Mouse (Mus musculus) bone marrow macrophage, adult 2 months (primary cell): ENCODE data around the gene Wfdc12. TPM values are rescaled to one million over a fixed set of nuclear protein-coding genes. Genes with fewer than 3 reads are reported as not detected.
A peak's percentile ranks its signal among the peaks of the same experiment; 100 is the strongest.

Source experiments
- H3K27ac ChIP-seq: 2 replicates; pipeline ENCODE4 v1.5.1; 2012; ENCODE audit warnings: low read depth, low read length; ENCODE audit not compliant: insufficient read depth
- H3K4me1 ChIP-seq: 2 replicates; pipeline ENCODE4 v1.6.1; 2012; ENCODE audit warnings: low read length; ENCODE audit not compliant: control insufficient read depth, insufficient read depth
- H3K4me3 ChIP-seq: 2 replicates; pipeline ENCODE4 v1.5.1; 2012; ENCODE audit warnings: mild to moderate bottlenecking, low read length, moderate library complexity; ENCODE audit not compliant: insufficient read depth
- CTCF ChIP-seq: IDR thresholded peaks from 2 replicates; pipeline ENCODE4 v1.5.1; 2012; ENCODE audit warnings: low read depth, mild to moderate bottlenecking, low read length, moderate library complexity
- POLR2A ChIP-seq: IDR thresholded peaks from 2 replicates; pipeline ENCODE4 v1.6.1; 2012; ENCODE audit warnings: mild to moderate bottlenecking, low read depth, low read length, borderline replicate concordance
- polyA plus RNA-seq: library from polyadenylated mRNA; stranded (reverse); fragments of >200 nt; gene quantifications from 2 replicates; pipeline ENCODE4 v1.2.4, GENCODE M21; 2012; ENCODE audit not compliant: missing spikeins, insufficient read depth, insufficient read length

The Wfdc12 gene
- polyA plus RNA-seq, 1 experiment = not detected

DNA sequence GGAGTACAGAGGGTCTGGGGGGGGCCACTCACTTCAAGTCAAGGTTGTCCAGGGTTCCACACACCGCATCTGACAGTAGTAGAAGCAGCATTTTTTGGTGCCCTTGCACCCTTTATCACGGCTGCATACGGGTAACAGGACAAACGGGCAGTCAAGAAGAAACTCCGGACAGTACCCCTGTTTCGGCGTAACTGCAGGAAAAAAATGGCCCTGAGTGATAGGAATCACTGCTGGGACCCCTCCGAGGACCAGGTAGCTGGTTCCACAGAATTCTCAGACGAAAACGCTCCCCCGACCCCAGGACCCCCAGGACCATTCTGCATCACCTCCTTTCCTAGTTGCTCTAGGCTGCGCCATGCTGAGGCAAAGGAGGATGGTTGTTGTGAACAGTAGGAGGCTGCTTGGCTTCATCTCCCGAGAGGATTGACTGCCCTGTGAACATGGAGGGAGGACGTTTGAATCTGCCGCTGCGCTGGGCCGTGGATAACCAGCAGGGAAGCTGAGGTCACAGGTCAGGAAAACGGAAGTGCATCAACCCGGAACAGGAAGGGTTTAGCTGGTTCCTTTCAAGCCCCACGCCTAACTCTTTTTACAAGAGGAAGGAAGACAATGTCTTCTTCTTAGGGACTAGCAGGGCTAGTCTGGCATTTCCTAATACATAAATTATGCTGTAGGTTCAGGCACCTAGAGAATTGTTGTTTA is 9.4 kb upstream of the Wfdc12 start, which contains the start of gene Wfdc15a:
Wfdc15a (minus strand) TSS at position 505 of the 702 bp plus-strand sequence.
- no peak for TF ChIP-seq POLR2A
- no peak for TF ChIP-seq CTCF
- Histone ChIP-seq H3K27ac (no peak within 1 kb of the TSS), H3K4me1 (no peaks in the 10 kb centered on the region), H3K4me3 (no peak within 1 kb of the TSS)

DNA sequence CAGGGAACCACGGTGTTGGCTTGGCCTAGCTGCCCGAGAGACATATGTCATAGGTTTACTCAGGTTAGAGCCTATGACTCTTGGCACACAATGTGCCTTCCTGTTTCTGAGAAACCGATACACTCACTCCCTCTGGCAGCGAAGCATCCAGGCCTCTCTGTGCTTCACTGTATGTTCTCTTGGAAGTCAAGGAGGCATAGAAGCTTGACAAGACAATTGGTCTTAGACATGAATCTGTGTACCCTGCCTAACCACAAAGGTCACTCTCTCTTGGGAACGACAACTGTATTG is 6.2 kb upstream of the Wfdc12 start:
- Histone ChIP-seq H3K4me3 (no peak overlapping the region), H3K27ac (no peak overlapping the region), H3K4me1 (no peaks in the 10 kb centered on the region)
- TF ChIP-seq CTCF (no peak), POLR2A (no peak)

DNA sequence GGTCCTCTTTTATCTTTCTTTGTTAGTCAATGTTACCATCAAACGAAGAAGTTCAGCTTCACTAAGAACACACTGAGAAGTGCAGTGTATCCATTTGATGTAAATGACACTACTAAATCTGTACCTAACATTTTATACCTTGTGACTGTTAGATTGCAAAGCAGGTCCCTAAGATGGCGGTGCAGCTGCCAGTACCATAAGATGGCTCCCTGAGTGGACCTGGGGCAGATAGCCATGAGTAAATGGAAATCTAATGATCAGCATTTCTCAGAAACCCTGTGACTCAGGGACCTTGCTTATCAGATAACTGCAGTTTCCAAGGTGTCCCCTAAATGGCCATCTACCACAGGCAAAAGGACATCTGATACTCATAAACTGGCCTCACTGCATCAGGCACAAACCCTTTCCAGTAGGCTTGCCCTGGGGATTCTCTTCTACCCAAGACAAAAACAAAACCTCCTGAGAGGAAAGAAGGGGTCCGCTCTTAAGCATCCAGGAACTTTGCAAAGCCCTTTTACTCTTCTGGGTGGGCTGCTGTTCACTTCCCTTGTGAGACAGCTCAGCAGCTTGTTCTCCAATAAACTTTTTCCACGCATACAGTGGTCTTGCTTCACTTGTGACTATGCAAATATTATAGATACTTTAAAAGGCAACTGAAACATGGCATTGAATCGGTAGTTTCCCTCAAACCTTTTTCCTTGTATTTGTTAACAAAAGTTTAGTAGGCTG is 5.7 kb upstream of the Wfdc12 start:
- Histone ChIP-seq H3K4me3 (no peak overlapping the region), H3K4me1 (no peaks in the 10 kb centered on the region), H3K27ac (no peak overlapping the region)
- TF ChIP-seq CTCF = no peak
- TF ChIP-seq POLR2A = no peak

DNA sequence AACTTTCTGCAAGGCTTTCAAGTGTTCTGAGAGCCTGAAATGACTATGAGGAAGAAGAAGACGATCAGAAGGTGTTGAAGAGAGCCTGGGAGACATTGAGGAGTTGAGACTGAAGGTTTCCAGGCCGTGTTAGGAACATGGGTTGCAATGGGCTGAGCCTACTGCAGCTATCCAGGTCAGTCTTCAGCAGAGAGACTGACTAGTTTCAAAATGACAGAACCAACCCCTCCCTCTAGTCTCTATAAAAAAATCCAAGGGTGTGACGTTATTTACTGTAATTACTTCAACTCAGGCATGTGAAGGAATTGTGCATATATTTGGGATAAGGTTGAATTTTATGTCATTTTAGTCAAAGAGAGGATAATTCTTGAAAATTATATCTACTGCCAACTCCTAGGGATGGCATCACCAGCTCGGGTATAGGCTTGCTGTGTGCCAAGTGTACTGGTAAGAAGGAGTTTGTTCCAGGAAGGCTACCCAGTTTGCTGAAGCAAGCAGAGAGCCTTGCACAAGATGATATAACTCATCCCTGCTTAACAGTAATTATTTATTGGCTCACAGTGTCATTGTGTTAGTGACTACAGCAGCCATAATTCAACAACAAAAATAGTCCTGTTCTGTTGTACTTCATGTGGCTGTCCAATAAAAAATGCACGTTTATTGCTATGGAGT is 4.7 kb upstream of the Wfdc12 start:
- TF ChIP-seq CTCF (no peak), POLR2A (no peak)
- no peak overlapping the region for H3K4me3 ChIP-seq
- no peak overlapping the region for H3K27ac ChIP-seq
- no peaks in the 10 kb centered on the region for H3K4me1 ChIP-seq

DNA sequence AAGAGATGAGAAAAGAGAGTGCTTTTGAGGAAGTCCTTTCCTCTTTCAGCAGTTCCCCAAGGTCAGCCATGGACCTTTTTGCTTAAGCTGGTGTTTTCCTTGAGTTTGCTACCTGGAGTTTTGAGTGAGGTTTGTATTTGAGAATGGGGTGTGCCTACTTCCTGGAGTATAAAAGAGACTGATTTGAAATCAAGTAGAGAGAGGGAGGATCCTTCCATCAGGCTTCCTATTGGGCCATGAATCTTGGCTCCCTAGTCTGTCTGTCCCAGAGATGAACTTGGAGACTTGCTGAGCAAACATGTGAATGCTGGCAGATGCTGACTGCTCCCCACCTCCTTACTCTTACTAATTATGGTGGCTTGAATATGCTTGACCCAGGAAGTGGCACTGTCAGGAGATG is 1.9 kb upstream of the Wfdc12 start:
- Histone ChIP-seq H3K4me1 (no peaks in the 10 kb centered on the region), H3K4me3 (no peak overlapping the region), H3K27ac (no peak overlapping the region)
- TF ChIP-seq CTCF = no peak
- TF ChIP-seq POLR2A = no peak

DNA sequence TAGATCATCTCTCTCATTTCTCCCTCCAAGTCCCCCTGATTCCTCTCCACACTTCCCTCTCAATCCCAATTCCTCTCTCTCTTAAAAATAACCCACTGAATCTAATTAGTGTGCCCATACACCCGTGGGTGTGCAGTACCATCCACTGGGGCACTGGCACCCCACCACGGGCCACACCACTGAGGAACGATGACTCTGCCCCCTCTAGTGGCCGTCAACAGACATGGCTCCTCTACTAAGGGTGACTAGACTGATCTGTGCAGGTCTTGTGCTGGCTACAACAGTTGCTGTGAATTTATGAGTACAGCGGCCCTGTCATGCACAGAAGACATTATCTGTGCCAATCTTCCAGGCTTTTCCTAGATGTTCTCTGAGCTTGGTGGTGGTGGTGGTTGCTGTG is 1.7 kb downstream of the Wfdc12 start:
- TF ChIP-seq CTCF (peak; percentile 47), POLR2A (no peak)
- H3K4me3 ChIP-seq = no peak overlapping the region
- H3K4me1 ChIP-seq = no peaks in the 10 kb centered on the region
- no peak overlapping the region for H3K27ac ChIP-seq

DNA sequence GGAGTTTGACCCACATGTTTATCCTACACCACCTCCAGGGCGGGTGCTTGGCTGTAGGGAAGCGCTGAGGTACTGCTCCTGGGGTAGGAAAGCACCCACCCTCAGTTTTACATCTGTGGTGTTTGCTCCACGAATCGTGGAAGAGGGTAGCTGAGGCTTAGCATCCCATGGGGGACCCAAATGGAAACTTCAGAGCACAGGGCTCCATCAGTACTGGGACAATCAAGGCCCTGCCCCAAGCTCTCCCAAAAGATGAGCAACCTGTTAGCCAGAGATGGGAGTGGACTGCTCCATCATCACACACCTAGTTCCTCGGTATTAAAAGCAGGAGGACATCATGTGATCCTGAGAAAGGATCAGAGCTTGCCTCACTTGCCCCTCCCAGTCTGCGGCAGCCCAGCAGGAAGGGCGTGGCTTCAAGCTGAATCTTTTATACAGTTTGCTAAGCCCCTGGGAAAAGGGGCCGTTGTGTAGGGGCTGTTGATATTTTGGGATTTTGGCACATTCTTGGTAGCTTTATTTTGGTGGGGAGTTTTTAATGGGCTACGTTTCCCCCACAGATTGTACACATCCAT is 6.2 kb downstream of the Wfdc12 start:
- TF ChIP-seq CTCF (no peak), POLR2A (no peak)
- no peak overlapping the region for H3K4me3 ChIP-seq
- H3K4me1 ChIP-seq = no peaks in the 10 kb centered on the region
- H3K27ac ChIP-seq = no peak overlapping the region

DNA sequence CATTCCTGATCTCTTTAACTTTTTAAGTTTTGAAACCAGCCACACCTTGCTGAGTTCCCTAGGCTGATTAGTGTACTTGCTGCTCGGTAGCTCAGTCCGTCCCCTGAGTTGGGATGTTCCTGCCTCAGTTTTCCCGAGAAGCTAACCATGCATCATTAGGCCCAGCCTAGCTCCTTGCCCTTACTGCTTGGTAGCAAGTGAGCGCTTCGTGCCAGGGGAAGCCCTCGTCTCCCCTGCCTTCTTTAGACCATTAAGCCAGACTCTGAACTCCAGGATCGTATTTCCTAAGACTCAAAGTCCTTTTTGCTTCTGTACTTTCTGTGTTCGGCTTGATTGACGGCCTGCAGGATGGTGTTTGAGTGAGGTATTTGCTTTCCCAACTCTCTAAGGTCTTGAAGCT is 7.1 kb downstream of the Wfdc12 start:
- TF ChIP-seq CTCF (no peak), POLR2A (no peak)
- Histone ChIP-seq H3K4me3 (no peak overlapping the region), H3K27ac (no peak overlapping the region), H3K4me1 (no peaks in the 10 kb centered on the region)

DNA sequence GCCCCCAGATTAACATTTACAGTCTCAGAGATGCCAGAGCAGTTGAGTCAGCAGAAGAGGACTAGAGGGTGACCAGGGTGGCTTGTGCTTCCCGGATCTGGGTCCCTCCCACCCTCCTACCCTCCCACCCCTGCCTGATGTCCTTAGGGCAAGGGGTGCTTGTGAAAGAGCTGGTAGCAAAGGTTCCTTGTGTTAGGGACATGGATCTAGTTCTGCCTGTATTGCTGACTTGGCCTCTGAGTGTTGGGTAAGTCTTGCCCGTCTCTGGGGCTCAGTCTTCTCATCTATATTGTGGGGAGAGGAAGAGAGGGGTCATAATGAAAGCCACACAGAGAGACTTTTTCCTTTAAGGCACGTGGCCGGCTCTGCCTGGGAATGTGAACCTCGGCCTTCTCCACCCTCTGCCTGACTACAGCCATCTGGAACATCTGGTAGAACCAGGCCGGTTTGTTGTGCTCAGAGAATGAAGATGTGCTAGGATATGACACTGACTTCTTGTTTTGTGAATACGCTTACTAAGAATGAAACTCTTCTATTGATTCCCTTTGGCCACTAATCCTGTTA is 7.6 kb downstream of the Wfdc12 start, which contains the start of gene Wfdc5:
Wfdc5 (minus strand) TSS at position 51 of the 564 bp plus-strand sequence.
- TF ChIP-seq POLR2A (no peak), CTCF (no peak)
- Histone ChIP-seq H3K4me3 (no peak within 1 kb of the TSS), H3K4me1 (no peaks in the 10 kb centered on the region), H3K27ac (no peak within 1 kb of the TSS)

DNA sequence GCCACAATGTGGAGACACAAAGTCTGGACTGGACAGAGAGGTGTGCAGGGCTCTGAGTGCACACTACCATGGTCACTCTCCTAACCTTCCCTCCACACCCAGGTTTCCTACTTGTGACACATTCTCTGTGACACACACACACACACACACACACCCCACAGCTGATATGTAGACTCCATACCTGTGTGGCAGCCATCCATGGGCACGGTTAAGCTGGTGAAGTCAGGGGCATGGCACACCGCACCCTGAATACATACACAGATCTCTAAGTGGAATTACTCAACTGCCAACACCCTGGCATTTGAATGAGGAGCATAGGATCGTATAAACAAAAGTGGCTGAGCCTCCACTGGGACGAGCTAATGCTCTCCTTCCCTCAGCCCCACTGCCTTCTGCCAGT is 9.6 kb downstream of the Wfdc12 start:
- no peak overlapping the region for H3K27ac ChIP-seq
- TF ChIP-seq POLR2A (no peak), CTCF (no peak)
- H3K4me3 ChIP-seq = no peak overlapping the region
- H3K4me1 ChIP-seq = no peaks in the 10 kb centered on the region

DNA sequence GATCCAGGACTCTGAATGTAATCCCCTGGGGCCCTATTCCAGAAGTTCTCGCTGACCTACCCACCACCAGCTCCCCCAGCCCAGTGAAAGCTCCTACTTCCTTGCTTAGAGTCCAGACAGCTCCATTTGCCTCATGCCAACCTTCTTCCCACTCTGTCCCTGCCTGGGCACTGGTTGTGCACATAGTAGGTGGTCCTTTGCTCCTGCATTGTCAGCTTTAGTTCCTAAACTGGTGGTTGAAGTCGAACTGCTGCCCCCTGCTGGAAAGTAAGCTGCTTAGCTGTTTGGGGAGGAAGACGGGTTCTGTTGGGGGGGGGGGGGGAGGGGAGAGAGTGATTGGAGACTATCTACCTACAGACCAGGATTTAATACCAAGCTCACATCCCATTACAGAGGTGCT is 10.3 kb downstream of the Wfdc12 start:
- TF ChIP-seq POLR2A (no peak), CTCF (peak; percentile 67)
- H3K4me3 ChIP-seq = no peak overlapping the region
- H3K27ac ChIP-seq = no peak overlapping the region

More for the DNA sequence above, 10.3 kb downstream of the Wfdc12 start:
- H3K4me1 ChIP-seq = no peaks in the 10 kb centered on the region
